Mouse (Mus musculus) urinary bladder, postnatal 4 days (tissue): Measurements from ENCODE around the gene Olfr888.

Experiments
- DNase-seq, 2 experiments: peaks; one replicate each; pipeline ENCODE4 v3.0.0; 2021 to 2022; ENCODE audit warnings: low spot score in 2 of 2

Olfr888 gene

DNA sequence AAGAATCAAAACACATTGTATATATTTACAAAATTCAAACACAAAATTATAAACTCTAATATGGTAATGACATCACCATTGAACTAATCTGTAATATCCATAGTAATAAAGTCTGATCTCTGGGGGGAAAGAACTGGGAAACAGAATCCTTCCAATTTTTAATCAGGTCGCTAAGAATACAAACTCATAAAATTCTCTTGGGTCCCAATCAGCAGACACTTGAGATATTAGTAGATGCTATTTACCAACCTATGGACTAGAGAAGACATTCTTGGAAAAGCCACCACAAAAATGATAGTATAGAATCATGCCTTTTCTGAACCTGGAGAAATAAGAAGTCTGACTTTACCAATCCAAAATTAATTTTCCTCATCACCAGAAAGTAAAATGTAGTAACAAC is at the start of gene Olfr888:
TSS of gene Olfr888 (plus strand) at position 301 of the 400 bp plus-strand sequence.
- no peak for DNase-seq

DNA sequence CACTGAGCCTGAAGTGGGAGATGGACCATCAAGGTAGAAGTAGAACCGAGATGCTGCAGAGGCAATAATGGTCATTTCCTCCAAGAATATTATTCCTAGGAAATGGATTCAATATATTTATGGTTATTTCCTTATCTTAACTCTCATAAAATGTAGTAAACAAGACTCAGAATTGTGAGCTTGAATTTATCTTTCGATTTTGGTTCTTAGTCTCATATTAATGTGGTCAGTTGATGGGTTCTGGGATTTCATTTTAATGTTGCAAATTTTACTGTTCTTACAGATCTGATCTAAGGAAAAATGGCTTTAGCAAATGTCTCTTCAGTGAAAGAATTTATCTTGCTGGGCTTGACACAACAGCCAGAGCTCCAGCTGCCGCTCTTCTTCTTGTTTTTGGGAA is 46.9 kb upstream of the Olfr888 start, which contains the start of gene Olfr885:
TSS of gene Olfr885 (plus strand) at position 301 of the 400 bp plus-strand sequence.
- no peak for DNase-seq

GRCm38 (mm10) chr9:38083772-38084171 is 24.2 kb upstream of the Olfr888 start, which contains the start of gene Olfr887:
TSS of gene Olfr887 (plus strand) at chr9:38084072.
- DNase-seq, result no peak

DNA sequence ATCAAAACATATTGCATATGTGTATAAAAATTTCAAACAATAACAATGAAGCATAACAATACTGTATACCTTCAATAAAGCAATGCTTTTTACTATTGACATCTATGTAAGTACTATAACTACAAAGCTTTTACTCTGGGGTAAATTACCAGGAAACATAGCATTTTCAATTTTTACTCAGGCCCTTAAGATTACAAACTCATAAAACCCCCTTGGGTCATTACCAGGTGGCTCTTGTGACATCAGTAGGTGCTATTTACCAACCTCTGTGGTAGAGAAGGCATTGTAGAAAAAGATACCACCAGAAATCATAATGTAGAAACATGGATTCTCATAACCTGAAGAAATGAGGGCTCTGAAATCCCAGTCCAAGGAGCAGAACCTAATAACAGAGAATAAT is 7.0 kb downstream of the Olfr888 start, which contains the start of gene Olfr889:
TSS of gene Olfr889 (plus strand) at position 301 of the 400 bp plus-strand sequence.
- no peak for DNase-seq

DNA sequence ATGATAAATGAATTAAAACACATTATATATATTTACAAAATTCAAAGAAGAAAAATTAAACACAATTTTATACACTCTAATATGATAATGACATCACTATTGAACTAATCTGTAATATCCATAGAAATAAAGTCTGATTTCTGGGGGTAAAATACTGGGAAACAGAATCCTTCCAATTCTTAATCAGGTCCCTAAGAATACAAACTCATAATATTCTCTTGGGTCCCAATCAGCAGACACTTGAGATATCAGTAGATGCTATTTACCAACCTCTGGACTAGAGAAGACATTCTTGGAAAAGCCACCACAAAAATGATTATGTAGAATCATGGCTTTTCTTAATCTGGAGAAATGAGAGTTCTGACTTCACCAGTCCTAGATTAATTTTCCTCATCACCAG is 34.3 kb downstream of the Olfr888 start, which contains the start of gene Olfr890:
TSS of gene Olfr890 (plus strand) at position 301 of the 400 bp plus-strand sequence.
- DNase-seq, result no peak
